Mouse (Mus musculus) ES-Bruce4 (cell line): Measurements from ENCODE around the gene Mapk7.

ENCODE experiments used
- CTCF ChIP-seq: IDR thresholded peaks from one replicate; pipeline ENCODE4 v1.8.1; 2011; ENCODE audit warnings: low read depth, low read length
- EP300 ChIP-seq: IDR thresholded peaks from 2 replicates; pipeline ENCODE4 v1.6.1; 2011; ENCODE audit warnings: low read depth, low read length; ENCODE audit not compliant: insufficient read depth
- POLR2A ChIP-seq: IDR thresholded peaks from one replicate; pipeline ENCODE4 v1.8.1; 2011; ENCODE audit warnings: low read length; ENCODE audit not compliant: insufficient read depth

DNA sequence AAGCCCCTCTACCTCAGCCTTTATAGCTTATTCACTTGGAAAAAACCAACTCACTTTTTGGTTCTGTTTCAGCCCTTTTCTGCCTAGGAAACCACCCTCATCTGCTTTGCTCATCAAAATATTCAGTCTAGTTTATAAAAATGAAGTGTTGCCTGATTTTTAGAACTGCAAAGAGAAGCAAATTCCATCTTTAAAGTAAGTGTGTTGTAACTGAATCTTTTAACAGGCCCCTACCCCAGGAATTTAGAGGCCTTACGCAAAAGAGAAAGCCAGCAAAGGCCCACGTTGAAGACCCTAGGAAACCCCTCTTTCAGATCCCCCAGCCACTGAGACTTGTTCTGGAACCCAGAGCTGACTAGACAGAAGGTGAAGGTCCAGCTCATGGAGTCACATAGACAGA is 30.1 kb downstream of the Mapk7 start:
- TF ChIP-seq CTCF (no peak), POLR2A (no peak), EP300 (no peak)
